Mouse (Mus musculus) thymus, adult 2 months (tissue): ENCODE results near the gene Pcbp3.

ENCODE experiments used
- CTCF ChIP-seq: fragments of 200-500 bp; IDR thresholded peaks from 2 replicates; pipeline ENCODE4 v1.5.1; 2012; ENCODE audit warnings: mild to moderate bottlenecking, control low read depth, low read length, moderate library complexity, borderline replicate concordance; ENCODE audit not compliant: control insufficient read depth, poor library complexity, insufficient read depth; ENCODE audit errors: extremely low read depth
- POLR2A ChIP-seq: fragments of 200-500 bp; IDR thresholded peaks from 2 replicates; pipeline ENCODE4 v1.6.1; 2012; ENCODE audit warnings: mild to moderate bottlenecking, low read length, control low read depth, moderate library complexity; ENCODE audit not compliant: control insufficient read depth, poor library complexity, insufficient read depth; ENCODE audit errors: extremely low read depth

- TF ChIP-seq POLR2A (no peak), CTCF (no peak)
These were observed 15.0 kb upstream of the Pcbp3 start for GRCm38 (mm10) chr10:76976699-76977098.
